Mouse (Mus musculus) hindbrain, embryonic 10.5 days (tissue): ENCODE measurements around the gene Adat2. TPM values are rescaled to one million over a fixed set of nuclear protein-coding genes. Genes with fewer than 3 reads are reported as not detected.

Experiments
- DNase-seq: peaks from one replicate; pipeline ENCODE4 v3.0.0-alpha.2; 2017; ENCODE audit warnings: low spot score
- H3K27ac ChIP-seq: fragments of 300-500 bp; sonication (generic); 2 replicates; pipeline ENCODE4 v1.5.1; 2016; ENCODE audit warnings: mild to moderate bottlenecking, moderate library complexity
- H3K27me3 ChIP-seq: fragments of 300-500 bp; sonication (generic); 2 replicates; pipeline ENCODE4 v1.6.1; 2016; ENCODE audit warnings: mild to moderate bottlenecking; ENCODE audit not compliant: poor library complexity, insufficient read depth, severe bottlenecking
- H3K36me3 ChIP-seq: fragments of 300-500 bp; sonication (generic); 2 replicates; pipeline ENCODE4 v1.6.1; 2016; ENCODE audit warnings: mild to moderate bottlenecking, moderate library complexity
- H3K4me1 ChIP-seq: fragments of 300-500 bp; sonication (generic); replicated peaks from 2 replicates; pipeline ENCODE4 v1.6.1; 2016; ENCODE audit warnings: mild to moderate bottlenecking
- H3K4me3 ChIP-seq: fragments of 300-500 bp; sonication (generic); 2 replicates; pipeline ENCODE4 v1.5.1; 2016; ENCODE audit warnings: mild to moderate bottlenecking, moderate library complexity
- H3K9me3 ChIP-seq: fragments of 300-500 bp; sonication (generic); 2 replicates; pipeline ENCODE4 v1.6.1; 2016; ENCODE audit warnings: mild to moderate bottlenecking, moderate library complexity
- WGBS: fragments of 180-500 bp; shearing (Covaris S2); methylation state at CpG from one replicate; pipeline ENCODE4 v1.1.7; 2016; 5-methylcytosine and 5-hydroxymethylcytosine counted together
- polyA plus RNA-seq: library from polyadenylated mRNA; unstranded; fragments of >200 nt; fragmentation: Nextera tagmentation; extraction: Ambion mirVana; gene quantifications from 2 replicates; pipeline ENCODE4 v1.2.1, GENCODE M21; 2016

Adat2 gene
- polyA plus RNA-seq, 1 experiment from 2014 or later = 4.2 TPM

DNA sequence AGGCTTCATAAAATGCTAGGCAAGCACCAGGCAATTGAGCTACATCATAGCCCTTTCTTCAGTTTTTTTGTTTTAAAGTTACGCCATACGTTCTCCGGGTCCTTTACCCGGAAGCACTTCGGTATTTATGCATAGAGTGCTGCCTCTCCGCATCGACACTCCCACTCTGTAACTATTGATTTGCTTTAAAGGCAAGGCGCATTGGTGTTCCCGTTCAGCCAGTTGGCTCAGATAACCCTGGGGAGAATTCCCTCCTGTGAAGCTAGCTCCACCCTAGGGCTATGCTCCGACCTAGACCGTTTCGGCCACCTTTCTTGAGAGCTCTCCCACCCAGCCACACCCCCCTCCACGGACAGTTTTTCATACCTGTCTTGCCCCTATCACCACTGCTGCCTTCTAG is 13.7 kb downstream of the Adat2 start:
- Histone ChIP-seq H3K27me3 (peaks cover 12% of the 10 kb centered on the region), H3K4me1 (peaks cover 21% of the 10 kb centered on the region), H3K9me3 (no peaks in the 10 kb centered on the region), H3K4me3 (no peak overlapping the region), H3K27ac (no peak overlapping the region), H3K36me3 (peaks cover 26% of the 10 kb centered on the region)
- WGBS = 59% methylated on average over 13 of the region's 13 CpGs
- DNase-seq = no peak

DNA sequence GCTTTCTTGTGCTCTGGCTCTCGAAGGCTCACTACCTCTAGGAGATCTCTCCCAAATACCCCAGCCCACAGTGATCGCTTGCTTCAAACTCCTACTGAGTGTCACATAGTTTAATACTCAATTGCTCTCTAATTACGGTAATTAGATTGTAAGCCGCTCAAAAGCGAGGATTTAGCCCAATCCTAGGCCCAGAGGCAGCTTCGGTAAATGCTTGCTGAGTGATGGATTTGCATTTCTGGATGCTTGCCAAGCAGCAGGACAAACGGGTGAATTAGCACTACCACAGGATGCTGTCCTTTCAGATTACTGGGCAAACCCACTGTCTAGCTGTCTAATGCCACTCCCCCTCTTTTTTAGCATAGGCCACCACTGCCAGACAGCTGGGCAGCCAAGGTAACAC is 17.1 kb downstream of the Adat2 start:
- Histone ChIP-seq H3K36me3 (no peaks in the 10 kb centered on the region), H3K4me3 (no peak overlapping the region), H3K27ac (no peak overlapping the region), H3K4me1 (peaks cover 19% of the 10 kb centered on the region), H3K27me3 (peaks cover 22% of the 10 kb centered on the region), H3K9me3 (no peaks in the 10 kb centered on the region)
- 71% methylated on average over 7 of the region's 7 CpGs for WGBS
- DNase-seq = no peak

DNA sequence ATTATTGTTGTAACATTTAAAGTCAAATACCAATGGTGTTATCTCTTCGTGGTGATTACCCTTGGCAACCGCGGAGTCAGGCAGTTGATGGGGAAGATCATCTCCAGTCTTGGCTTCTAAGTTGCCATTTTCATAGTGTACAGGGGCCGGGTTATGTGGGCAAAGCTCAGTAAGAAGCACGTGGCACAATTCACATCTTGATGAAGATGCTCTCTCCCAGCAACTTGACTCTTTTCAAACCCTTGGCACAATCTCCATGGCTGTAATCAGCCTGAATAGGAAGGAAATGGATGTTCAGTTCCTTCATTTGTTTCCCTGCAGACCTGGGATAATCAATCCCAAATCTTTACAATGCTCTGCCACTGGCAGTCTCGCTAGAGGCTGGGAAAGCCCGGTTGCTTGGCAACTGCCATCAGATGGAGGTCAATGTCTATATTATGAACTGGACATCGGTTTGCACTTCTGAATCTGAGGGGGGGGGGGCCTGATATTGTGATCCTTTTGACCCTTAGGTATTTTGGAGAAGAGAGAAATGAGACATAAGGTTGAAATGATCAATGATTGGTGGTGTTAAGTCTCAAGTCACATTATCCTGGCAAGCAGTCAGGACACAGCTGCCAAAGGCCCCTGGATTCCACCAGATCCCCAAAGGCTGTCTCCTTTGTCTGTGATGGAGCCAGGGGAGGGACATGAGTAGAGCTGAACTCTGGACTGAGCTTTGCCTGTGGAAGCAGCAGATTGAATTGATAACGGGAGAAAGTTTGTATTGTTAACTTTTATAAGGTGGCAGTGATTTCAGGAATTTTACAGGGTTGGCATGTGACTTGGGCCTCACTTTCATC is 18.2 kb downstream of the Adat2 start:
- H3K36me3 ChIP-seq = no peaks in the 10 kb centered on the region
- H3K27ac ChIP-seq = no peak overlapping the region
- peaks cover 17% of the 10 kb centered on the region for H3K4me1 ChIP-seq
- peak; percentile 25 for DNase-seq
- H3K27me3 ChIP-seq = peaks cover 22% of the 10 kb centered on the region
- no peak overlapping the region for H3K4me3 ChIP-seq
- WGBS = 53% methylated on average over 9 of the region's 9 CpGs
- no peaks in the 10 kb centered on the region for H3K9me3 ChIP-seq

DNA sequence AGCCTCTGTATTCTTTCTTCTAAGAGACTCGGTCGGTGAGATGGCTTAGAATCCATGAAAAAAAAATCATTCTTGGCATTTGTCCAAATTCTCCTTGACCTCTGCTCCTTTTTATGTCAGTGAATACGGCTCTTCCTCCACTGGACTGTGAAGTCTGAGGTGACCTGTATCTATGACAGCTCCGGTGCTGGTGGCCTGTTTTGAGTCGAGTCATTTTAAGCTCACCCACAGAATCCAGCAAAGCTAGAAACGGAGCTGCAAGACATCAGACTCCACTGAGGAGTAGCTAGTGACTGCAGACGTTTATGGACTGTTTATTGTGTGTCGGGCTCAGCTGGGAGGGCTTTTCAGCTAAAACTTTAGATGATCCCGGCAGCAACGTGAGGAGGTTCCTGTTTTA is 19.3 kb downstream of the Adat2 start:
- Histone ChIP-seq H3K4me1 (peaks cover 17% of the 10 kb centered on the region), H3K27me3 (peaks cover 22% of the 10 kb centered on the region), H3K9me3 (no peaks in the 10 kb centered on the region), H3K36me3 (no peaks in the 10 kb centered on the region), H3K27ac (no peak overlapping the region), H3K4me3 (no peak overlapping the region)
- 75% methylated on average over 10 of the region's 10 CpGs for WGBS
- DNase-seq = no peak

DNA sequence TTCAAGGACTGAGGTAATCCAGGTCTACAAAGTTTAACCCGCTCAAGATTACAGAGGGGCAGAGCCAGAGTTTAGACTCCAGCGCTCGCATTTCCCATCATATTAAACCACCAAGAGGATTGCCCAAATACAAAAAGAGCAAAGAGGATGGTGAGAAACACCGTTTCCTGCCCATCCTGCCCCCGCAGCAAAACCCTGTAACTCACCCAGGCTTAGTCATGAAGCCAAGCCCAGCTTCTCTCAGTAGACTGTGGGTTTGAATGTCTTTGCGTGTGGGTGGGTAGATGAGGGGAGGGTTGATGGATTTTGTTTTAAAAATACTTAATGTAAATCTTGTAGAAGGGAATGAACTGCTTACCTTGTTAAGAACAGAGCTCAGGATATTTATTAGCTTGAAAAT is 19.7 kb downstream of the Adat2 start:
- Histone ChIP-seq H3K27ac (no peak overlapping the region), H3K4me1 (peaks cover 17% of the 10 kb centered on the region), H3K4me3 (no peak overlapping the region), H3K27me3 (peaks cover 22% of the 10 kb centered on the region), H3K36me3 (no peaks in the 10 kb centered on the region), H3K9me3 (no peaks in the 10 kb centered on the region)
- DNase-seq = no peak
- WGBS = 90% methylated on average over 6 of the region's 6 CpGs

DNA sequence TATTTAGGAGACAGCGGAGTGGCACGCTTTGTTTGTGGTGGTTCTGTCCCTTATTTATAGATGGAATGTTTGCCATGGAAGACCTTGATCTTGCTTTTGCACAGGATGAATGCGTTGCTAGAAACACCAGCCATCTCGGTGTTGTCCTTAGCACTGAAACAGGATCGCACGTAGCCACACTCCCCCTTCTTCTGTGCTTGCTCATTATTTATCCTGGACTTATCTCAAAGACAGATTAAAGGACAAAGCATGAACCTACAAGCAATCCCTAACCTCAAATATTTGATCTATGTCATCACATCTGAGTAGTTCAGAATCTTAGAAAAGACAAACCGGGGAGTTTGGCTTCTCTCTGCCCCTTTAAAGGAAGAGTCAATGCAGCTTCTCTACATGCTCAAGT is 24.4 kb downstream of the Adat2 start:
- Histone ChIP-seq H3K36me3 (no peaks in the 10 kb centered on the region), H3K4me1 (no peaks in the 10 kb centered on the region), H3K27ac (no peak overlapping the region), H3K9me3 (no peaks in the 10 kb centered on the region), H3K4me3 (no peak overlapping the region), H3K27me3 (0 out of 2 replicates have a peak, but pooled peaks cover 6% of the 10 kb centered on the region)
- WGBS = 92% methylated on average over 7 of the region's 7 CpGs
- DNase-seq = no peak

DNA sequence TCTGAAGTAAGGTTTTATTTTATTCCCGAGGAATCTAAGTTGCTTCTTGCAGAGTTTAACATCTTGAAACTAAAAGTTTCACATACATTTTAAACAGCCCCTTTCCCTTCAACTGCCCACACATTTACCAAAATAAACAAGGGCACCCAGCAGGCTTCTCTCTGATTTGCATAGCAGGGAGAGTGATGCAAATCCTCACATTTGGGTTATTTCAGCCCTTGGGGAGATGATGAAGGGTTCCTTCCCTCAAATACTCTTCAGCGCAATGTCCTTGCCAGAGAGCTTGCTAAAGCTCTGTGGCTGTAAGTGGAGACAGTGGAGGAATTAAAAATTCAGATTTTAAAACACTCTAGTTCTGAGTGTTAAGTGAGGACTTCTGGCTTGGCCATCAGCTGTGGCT is 35.2 kb downstream of the Adat2 start:
- Histone ChIP-seq H3K36me3 (no peaks in the 10 kb centered on the region), H3K27ac (no peak overlapping the region), H3K9me3 (no peaks in the 10 kb centered on the region), H3K4me1 (no peaks in the 10 kb centered on the region), H3K27me3 (no peaks in the 10 kb centered on the region), H3K4me3 (no peak overlapping the region)
- no peak for DNase-seq
- WGBS = 80% methylated on average over 2 of the region's 2 CpGs

DNA sequence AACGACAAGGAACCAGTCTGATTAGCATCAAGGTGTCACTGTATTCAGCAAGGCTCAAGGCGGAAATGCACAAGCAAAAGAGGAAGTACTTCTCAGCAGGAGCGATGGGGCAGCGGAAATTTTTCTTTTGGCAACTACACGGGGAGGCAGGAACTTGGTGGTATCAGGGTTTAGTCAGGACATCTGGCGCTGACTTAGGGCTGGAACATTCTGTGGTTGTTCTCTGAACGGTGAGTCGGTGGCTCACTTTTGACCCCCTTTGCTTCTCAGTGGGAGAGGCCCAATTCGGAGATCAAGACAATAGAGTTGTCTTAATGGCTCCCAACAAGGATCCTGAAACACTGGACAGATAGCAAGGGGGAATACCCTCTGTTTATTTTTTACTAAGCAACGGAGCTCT is 39.5 kb downstream of the Adat2 start:
- peaks cover 5% of the 10 kb centered on the region; the same call in 1 of the 2 replicates for H3K4me1 ChIP-seq
- H3K9me3 ChIP-seq = no peaks in the 10 kb centered on the region
- no peak overlapping the region for H3K4me3 ChIP-seq
- WGBS = 89% methylated on average over 10 of the region's 10 CpGs
- H3K27ac ChIP-seq = no peak overlapping the region
- H3K36me3 ChIP-seq = no peaks in the 10 kb centered on the region
- no peaks in the 10 kb centered on the region for H3K27me3 ChIP-seq
- no peak for DNase-seq

DNA sequence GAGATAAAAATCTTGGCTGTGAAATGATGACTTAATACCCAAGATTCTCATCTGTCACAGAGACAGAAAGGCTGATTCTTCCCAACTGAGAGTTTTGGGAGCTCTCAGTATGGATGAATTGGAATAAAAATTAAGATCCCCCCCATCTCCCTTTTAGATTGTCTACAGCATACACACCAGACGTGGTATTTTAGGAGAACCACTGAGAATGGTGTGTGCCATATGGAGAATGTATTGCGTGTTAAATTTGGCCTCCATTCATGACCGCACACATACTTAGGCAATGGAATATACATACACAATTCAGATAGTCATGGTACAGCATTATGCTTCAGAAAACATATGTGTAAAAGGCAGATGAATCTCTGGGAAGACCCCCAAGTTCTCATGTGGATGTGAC is 40.8 kb downstream of the Adat2 start:
- Histone ChIP-seq H3K27me3 (no peaks in the 10 kb centered on the region), H3K9me3 (no peaks in the 10 kb centered on the region), H3K4me3 (no peak overlapping the region), H3K4me1 (peaks cover 5% of the 10 kb centered on the region; the same call in 1 of the 2 replicates), H3K36me3 (no peaks in the 10 kb centered on the region), H3K27ac (no peak overlapping the region)
- no peak for DNase-seq
- 89% methylated on average over 3 of the region's 3 CpGs for WGBS

DNA sequence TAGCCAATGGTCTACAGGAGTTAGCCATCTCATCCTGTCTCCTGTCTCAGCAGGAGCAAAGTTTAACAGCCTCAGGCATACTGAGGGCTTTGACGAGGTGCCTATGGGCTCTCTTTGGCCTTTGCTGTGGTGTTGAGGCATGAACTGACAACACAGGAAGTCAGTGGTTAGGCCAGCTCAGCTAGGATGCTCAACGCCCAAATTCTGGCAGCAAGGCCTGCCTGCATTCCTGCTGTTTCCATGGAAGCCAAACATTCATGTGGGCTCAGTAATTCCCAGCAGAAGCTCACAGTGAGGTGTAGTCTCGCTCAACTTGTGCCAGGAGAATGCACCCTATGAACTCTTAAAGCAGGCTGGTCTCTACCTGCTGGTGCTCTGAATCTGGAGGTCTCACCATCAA is 43.4 kb downstream of the Adat2 start:
- DNase-seq = no peak
- no peak overlapping the region for H3K4me3 ChIP-seq
- H3K27ac ChIP-seq = no peak overlapping the region
- H3K9me3 ChIP-seq = peaks cover 6% of the 10 kb centered on the region; the same call in 1 of the 2 replicates
- WGBS = 38% methylated on average over 3 of the region's 3 CpGs
- H3K36me3 ChIP-seq = no peaks in the 10 kb centered on the region
- H3K4me1 ChIP-seq = peaks cover 5% of the 10 kb centered on the region; the same call in 1 of the 2 replicates
- H3K27me3 ChIP-seq = no peaks in the 10 kb centered on the region

DNA sequence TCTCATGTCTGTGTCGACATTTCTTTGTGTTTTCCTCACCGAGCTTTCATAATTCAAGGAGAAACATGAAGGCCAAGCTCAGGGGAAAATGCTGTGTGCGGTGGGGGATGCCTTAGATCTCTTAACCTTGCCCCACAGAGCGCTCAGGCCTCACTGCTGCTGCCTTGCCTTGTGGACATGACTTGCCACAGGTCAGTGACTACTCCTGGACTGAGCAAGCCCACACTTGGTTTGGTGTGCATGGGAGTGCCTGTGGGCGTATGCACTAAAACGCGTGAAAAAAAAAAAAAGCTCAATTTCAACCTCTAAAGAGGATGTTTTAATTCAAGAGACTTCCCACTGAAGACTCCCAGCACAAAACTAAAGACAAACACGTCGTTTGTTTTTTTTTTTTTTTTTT is 44.2 kb downstream of the Adat2 start:
- peaks cover 5% of the 10 kb centered on the region; the same call in 1 of the 2 replicates for H3K4me1 ChIP-seq
- no peak overlapping the region for H3K4me3 ChIP-seq
- H3K9me3 ChIP-seq = peaks cover 6% of the 10 kb centered on the region; the same call in 1 of the 2 replicates
- 82% methylated on average over 9 of the region's 9 CpGs for WGBS
- no peaks in the 10 kb centered on the region for H3K27me3 ChIP-seq
- no peaks in the 10 kb centered on the region for H3K36me3 ChIP-seq
- DNase-seq = no peak
- H3K27ac ChIP-seq = no peak overlapping the region

DNA sequence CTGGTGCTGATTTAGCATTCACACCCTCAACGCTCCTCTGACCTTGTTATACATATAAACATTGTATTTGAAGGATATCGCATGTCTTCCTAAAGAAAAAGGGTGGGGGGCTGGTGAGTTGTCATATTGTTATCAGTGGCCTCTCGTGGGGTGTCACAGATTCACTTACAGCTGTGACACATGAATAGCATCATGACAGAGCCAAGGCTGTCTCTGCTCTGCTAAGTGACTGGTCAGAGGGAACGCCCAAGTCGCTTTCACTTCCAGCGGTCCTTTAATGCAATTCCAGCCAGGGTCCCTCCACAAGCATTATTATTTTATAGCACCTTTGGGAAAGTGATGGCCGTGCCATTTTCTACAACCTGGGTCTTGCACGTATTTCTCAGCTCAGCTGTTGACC is 44.8 kb downstream of the Adat2 start:
- peaks cover 6% of the 10 kb centered on the region; the same call in 1 of the 2 replicates for H3K9me3 ChIP-seq
- 84% methylated on average over 8 of the region's 8 CpGs for WGBS
- no peak for DNase-seq

DNA sequence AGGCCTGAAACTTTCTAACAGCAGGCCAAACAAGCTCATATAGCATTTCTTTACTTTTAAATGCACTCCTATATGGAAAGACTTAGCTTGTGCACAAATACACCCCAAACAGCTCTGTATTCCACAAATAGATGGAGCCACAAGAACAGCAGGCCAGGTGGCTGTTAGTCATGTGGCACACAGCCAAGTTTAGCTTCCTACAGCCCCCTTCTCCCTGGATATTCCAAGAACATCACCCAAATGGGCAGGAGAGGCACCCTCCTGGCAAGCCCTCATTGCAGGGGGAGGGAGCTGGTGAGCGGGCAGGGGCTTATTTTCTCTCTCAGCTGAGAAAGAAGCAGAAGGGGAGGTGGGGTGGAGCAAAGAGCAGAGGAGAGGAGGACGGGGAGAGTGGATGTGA is 48.2 kb downstream of the Adat2 start:
- Histone ChIP-seq H3K4me1 (peaks cover 4% of the 10 kb centered on the region; the same call in 1 of the 2 replicates), H3K9me3 (peaks cover 6% of the 10 kb centered on the region; the same call in 1 of the 2 replicates), H3K27ac (no peak overlapping the region), H3K27me3 (no peaks in the 10 kb centered on the region), H3K4me3 (no peak overlapping the region), H3K36me3 (no peaks in the 10 kb centered on the region)
- no peak for DNase-seq
- 81% methylated on average over 2 of the region's 2 CpGs for WGBS

More for the DNA sequence above, 44.8 kb downstream of the Adat2 start:
- no peak overlapping the region for H3K27ac ChIP-seq
- H3K4me1 ChIP-seq = peaks cover 5% of the 10 kb centered on the region; the same call in 1 of the 2 replicates
- H3K4me3 ChIP-seq = no peak overlapping the region
- no peaks in the 10 kb centered on the region for H3K36me3 ChIP-seq
- H3K27me3 ChIP-seq = no peaks in the 10 kb centered on the region
